Mouse (Mus musculus) myocyte (in vitro differentiated cells): ENCODE measurements at regions not wholly inside any gene's neighbourhood (a gene's known extent, or its start where the extent isn't known, plus 50 kb on each side); places are given as distances from the start of the nearest gene placed in this dataset.

Source experiments
- CEBPB ChIP-seq: IDR thresholded peaks from 2 replicates; pipeline ENCODE4 v1.6.1; 2011; ENCODE audit warnings: mild to moderate bottlenecking, moderate library complexity; ENCODE audit not compliant: poor library complexity, insufficient read depth, severe bottlenecking
- MAX ChIP-seq: IDR thresholded peaks from one replicate; pipeline ENCODE4 v1.6.1; 2011; ENCODE audit warnings: low read depth, mild to moderate bottlenecking, control low read depth
- MYOD1 ChIP-seq, 3 experiments: IDR thresholded peaks; one replicate each; pipeline ENCODE4 v1.6.1; 2011; ENCODE audit warnings: control low read depth in 2 of 3, low read depth in 2 of 3, mild to moderate bottlenecking in 2 of 3, moderate library complexity in 1 of 3; ENCODE audit not compliant: insufficient read length in 2 of 3, control insufficient read depth in 1 of 3
- MYOG ChIP-seq, 3 experiments: IDR thresholded peaks; one replicate each; pipeline ENCODE4 v1.6.1; 2011; ENCODE audit warnings: control low read depth in 2 of 3, low read depth in 2 of 3, mild to moderate bottlenecking in 2 of 3; ENCODE audit not compliant: insufficient read length in 2 of 3, control insufficient read depth in 1 of 3, insufficient read depth in 1 of 3
- POLR2A ChIP-seq: IDR thresholded peaks from one replicate; pipeline ENCODE4 v1.6.1; 2011; ENCODE audit warnings: low read depth, mild to moderate bottlenecking, control low read depth, moderate library complexity; ENCODE audit not compliant: insufficient read length
- POLR2AphosphoS2 ChIP-seq: IDR thresholded peaks from one replicate; pipeline ENCODE4 v1.6.1; 2011; ENCODE audit warnings: low read depth, control low read depth; ENCODE audit not compliant: insufficient read length
- TCF3 ChIP-seq: IDR thresholded peaks from one replicate; pipeline ENCODE4 v1.6.1; 2011; ENCODE audit warnings: low read depth, control low read depth; ENCODE audit not compliant: insufficient read length
- USF1 ChIP-seq: IDR thresholded peaks from one replicate; pipeline ENCODE4 v1.6.1; 2011; ENCODE audit warnings: low read depth, mild to moderate bottlenecking, control low read depth, moderate library complexity

- TF ChIP-seq MYOG (IDR thresholded peaks at IDR 0.05; ENCODE audit: control insufficient read depth in 1 of 3, insufficient read depth in 1 of 3, insufficient read length in 2 of 3, low read depth in 2 of 3) (no peak), MAX (no peak), POLR2A (no peak), CEBPB (no peak), USF1 (no peak), TCF3 (no peak), MYOD1 (IDR thresholded peaks at IDR 0.05; ENCODE audit: control insufficient read depth in 1 of 3, insufficient read length in 2 of 3, low read depth in 2 of 3) (no peak), POLR2AphosphoS2 (no peak)
Measured at GRCm38 (mm10) chr12:16052353-16052752, 235.6 kb upstream of the Trib2 start.
